Mouse (Mus musculus) layer of hippocampus, adult 8-10 months (tissue): ENCODE measurements around the gene Cox5b. TPM values are rescaled to one million over a fixed set of nuclear protein-coding genes. Genes with fewer than 3 reads are reported as not detected.

Experiments
- microRNA-seq, 2 experiments: library from miRNA; unstranded; fragments of <30 nt; microRNA quantifications; one replicate each; pipeline ENCODE4 v1.2.0; 2022
- total RNA-seq, 4 experiments: library from RNA; stranded (reverse); gene quantifications; 2 replicates each; pipeline ENCODE4 v1.2.4; 2022

Cox5b gene
- total RNA-seq, 4 experiments from 2014 or later: 439 to 655 (median 576) TPM

Small RNA genes within 50 kb of the gene (microRNA-seq; reads per million reads assigned to microRNA genes)
- 0 reads per million in 2 experiments for gene Gm24133

Other genes with a start within 250 kb of the Cox5b start
- 10 to 100 TPM; 56.0 to 81.9 (median 69.0) TPM for gene Lman2l, start 246.2 kb upstream of the Cox5b start, total RNA-seq
- 10 to 100 TPM; 14.8 to 17.9 (median 16.2) TPM for gene Cnnm4, start 219.8 kb upstream of the Cox5b start, total RNA-seq
- 10 to 100 TPM; 33.3 to 47.2 (median 35.7) TPM for gene Cnnm3, start 179.6 kb upstream of the Cox5b start, total RNA-seq
- gene Ankrd23, start 154.6 kb upstream of the Cox5b start, total RNA-seq: 1 to 10 TPM; 3.7 to 7.7 (median 5.0) TPM
- under 1 TPM in 1 of 4 experiments, not detected in 3; 0.38 TPM for gene Gm42417, start 152.0 kb upstream of the Cox5b start, total RNA-seq
- gene Ankrd39, start 144.0 kb upstream of the Cox5b start, total RNA-seq: 10 to 100 TPM; 10.3 to 18.2 (median 13.2) TPM
- 10 to 100 TPM; 13.8 to 18.3 (median 15.1) TPM for gene Sema4c, start 133.1 kb upstream of the Cox5b start, total RNA-seq
- gene Fam178b, start 8.3 kb upstream of the Cox5b start, total RNA-seq: under 1 TPM in 1 of 4 experiments, not detected in 3; 0.55 TPM
- gene 4933424G06Rik, start 18.7 kb downstream of the Cox5b start, total RNA-seq: under 1 TPM in 1 of 4 experiments, not detected in 3; 0.56 TPM
- 100 to 1,000 TPM; 246 to 261 (median 255) TPM for gene Actr1b, start 23.0 kb downstream of the Cox5b start, total RNA-seq
- gene Zap70, start 70.3 kb downstream of the Cox5b start, total RNA-seq: 1 to 10 TPM; 3.2 to 4.3 (median 3.7) TPM